Mouse (Mus musculus) midbrain, embryonic 10.5 days (tissue): ENCODE measurements at regions not wholly inside any gene's neighbourhood (a gene's known extent, or its start where the extent isn't known, plus 50 kb on each side); places are given as distances from the start of the nearest gene placed in this dataset.

Experiments
- DNase-seq: peaks from one replicate; pipeline ENCODE4 v3.0.0-alpha.2; 2017; ENCODE audit warnings: low spot score
- H3K27ac ChIP-seq: fragments of 300-500 bp; sonication (generic); replicated peaks from 2 replicates; pipeline ENCODE4 v1.5.1; 2016; ENCODE audit warnings: mild to moderate bottlenecking
- H3K27me3 ChIP-seq: fragments of 300-500 bp; sonication (generic); 2 replicates; pipeline ENCODE4 v1.6.1; 2016; ENCODE audit warnings: low read depth, mild to moderate bottlenecking; ENCODE audit not compliant: poor library complexity, severe bottlenecking
- H3K36me3 ChIP-seq: fragments of 300-500 bp; sonication (generic); 2 replicates; pipeline ENCODE4 v1.6.1; 2016; ENCODE audit warnings: mild to moderate bottlenecking, moderate library complexity
- H3K4me1 ChIP-seq: fragments of 300-500 bp; sonication (generic); 2 replicates; pipeline ENCODE4 v1.6.1; 2016
- H3K4me3 ChIP-seq: fragments of 300-500 bp; sonication (generic); 2 replicates; pipeline ENCODE4 v1.5.1; 2016; ENCODE audit warnings: mild to moderate bottlenecking, moderate library complexity
- H3K9me3 ChIP-seq: fragments of 300-500 bp; sonication (generic); replicated peaks from 2 replicates; pipeline ENCODE4 v1.6.1; 2016; ENCODE audit warnings: mild to moderate bottlenecking
- WGBS: fragments of 180-500 bp; shearing (Covaris S2); methylation state at CpG from one replicate; pipeline ENCODE4 v1.1.7; 2016; 5-methylcytosine and 5-hydroxymethylcytosine counted together

DNA sequence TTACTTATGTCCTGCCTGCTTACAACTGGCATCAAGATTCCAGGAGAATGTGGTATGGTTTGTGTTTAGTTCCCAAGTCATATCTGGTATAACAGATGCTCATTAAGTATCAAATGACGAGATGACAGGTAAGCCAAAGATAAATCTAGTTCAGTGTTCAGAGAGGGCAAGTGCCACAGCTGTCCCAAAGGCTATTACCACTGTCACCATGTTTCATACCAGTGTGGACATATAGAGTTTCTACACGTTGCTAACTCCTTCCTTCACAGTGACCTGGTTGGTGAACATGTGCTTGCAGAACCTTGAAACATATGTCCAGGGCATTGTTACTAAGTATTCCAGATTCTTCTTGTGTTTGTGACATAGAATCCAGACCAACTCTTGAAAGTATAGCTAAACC, 438.1 kb upstream of the Gm9747 start:
- WGBS = 88% methylated on average over 2 of the region's 2 CpGs
- H3K27ac ChIP-seq = no peak overlapping the region
- H3K9me3 ChIP-seq = no peaks in the 10 kb centered on the region
- H3K4me1 ChIP-seq = no peaks in the 10 kb centered on the region
- H3K4me3 ChIP-seq = no peak overlapping the region
- no peaks in the 10 kb centered on the region for H3K36me3 ChIP-seq
- DNase-seq = no peak
- H3K27me3 ChIP-seq = no peaks in the 10 kb centered on the region

DNA sequence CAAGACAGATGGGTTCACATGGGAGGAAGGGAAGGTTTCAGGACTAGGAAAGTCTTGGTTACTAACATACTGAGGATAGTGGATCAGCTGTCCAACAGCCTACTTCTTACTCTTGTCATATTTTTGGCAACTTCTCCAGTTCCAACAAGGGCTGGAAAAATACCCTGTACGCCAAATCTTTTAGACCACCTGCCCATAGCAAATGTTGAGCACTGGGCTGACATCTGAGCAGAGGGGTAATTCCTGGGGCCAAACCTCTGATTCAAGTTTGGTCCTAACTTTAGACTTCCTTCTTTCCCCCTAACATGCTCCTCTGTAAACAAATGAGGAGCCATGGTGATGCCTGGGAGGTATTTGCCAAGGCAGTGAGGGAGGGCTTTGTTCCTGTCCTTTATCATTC, 437.5 kb upstream of the Gm9747 start:
- Histone ChIP-seq H3K36me3 (no peaks in the 10 kb centered on the region), H3K9me3 (no peaks in the 10 kb centered on the region), H3K27me3 (no peaks in the 10 kb centered on the region), H3K4me1 (no peaks in the 10 kb centered on the region), H3K4me3 (no peak overlapping the region), H3K27ac (no peak overlapping the region)
- WGBS = 91% methylated on average over 1 of the region's 1 CpGs
- DNase-seq = no peak

DNA sequence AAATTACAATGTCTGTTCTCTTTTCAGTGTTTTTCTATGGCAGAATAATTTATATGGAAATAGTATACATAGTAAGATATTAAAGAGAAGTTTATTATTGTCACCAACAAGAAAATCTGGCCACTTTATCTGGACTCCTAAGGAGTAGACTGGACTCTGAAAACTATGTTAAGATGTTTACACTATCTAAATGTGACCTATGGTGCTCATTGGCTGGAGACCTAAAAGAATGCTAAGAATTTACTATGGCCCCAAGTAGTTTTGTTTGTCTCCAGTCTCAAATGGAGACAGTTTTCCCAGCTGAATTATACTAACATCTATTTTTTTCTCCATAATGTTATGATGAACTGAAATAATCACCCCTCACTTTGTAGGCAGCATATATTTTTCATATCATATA, 421.3 kb upstream of the Gm9747 start:
- H3K36me3 ChIP-seq = no peaks in the 10 kb centered on the region
- H3K9me3 ChIP-seq = no peaks in the 10 kb centered on the region
- no peak overlapping the region for H3K27ac ChIP-seq
- H3K4me1 ChIP-seq = no peaks in the 10 kb centered on the region
- DNase-seq = no peak
- no peak overlapping the region for H3K4me3 ChIP-seq
- H3K27me3 ChIP-seq = no peaks in the 10 kb centered on the region

DNA sequence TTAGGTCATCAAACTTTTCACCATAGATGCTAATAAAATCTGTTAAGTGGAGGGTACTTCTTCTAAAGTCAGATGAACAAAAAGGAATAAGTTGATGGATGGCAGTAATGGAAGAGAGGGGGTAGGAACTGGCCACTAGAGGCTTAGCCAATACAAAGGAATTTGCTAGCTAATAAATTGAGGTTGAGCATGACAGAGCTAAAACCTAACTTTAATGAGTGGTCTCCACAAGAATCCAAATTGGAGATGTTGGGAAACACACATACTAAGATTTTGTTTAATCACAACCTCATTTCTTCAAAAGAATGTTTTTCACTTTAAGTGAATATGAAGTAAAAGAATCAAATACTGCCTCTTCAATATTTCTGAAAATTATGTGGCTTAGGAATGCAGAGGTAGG, 414.0 kb upstream of the Gm9747 start:
- DNase-seq = no peak
- no peaks in the 10 kb centered on the region for H3K4me1 ChIP-seq
- H3K36me3 ChIP-seq = no peaks in the 10 kb centered on the region
- no peaks in the 10 kb centered on the region for H3K27me3 ChIP-seq
- no peaks in the 10 kb centered on the region for H3K9me3 ChIP-seq
- H3K4me3 ChIP-seq = no peak overlapping the region
- H3K27ac ChIP-seq = no peak overlapping the region

DNA sequence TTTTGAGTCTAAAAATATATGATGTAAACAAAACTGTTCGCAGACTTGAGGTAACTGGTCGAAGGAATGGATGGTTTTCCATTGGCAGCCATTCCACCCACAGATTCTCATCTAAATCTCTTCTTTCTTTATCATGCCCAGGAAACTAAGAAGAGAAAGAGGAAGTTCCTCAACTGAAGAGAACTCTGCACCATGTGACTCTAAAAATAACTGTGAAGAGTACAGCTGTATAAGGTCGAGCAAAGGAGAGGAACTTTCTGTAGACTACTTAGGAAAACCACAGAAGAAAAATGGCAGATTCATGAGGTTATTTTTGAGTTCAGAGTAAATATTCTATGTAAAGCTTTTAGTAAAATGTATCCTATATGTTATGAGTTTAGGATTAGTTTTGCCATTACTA, 390.9 kb upstream of the Gm9747 start:
- H3K4me3 ChIP-seq = no peak overlapping the region
- H3K27ac ChIP-seq = no peak overlapping the region
- no peaks in the 10 kb centered on the region for H3K4me1 ChIP-seq
- WGBS = 94% methylated on average over 3 of the region's 3 CpGs
- DNase-seq = no peak
- H3K27me3 ChIP-seq = no peaks in the 10 kb centered on the region
- H3K36me3 ChIP-seq = no peaks in the 10 kb centered on the region
- H3K9me3 ChIP-seq = no peaks in the 10 kb centered on the region

DNA sequence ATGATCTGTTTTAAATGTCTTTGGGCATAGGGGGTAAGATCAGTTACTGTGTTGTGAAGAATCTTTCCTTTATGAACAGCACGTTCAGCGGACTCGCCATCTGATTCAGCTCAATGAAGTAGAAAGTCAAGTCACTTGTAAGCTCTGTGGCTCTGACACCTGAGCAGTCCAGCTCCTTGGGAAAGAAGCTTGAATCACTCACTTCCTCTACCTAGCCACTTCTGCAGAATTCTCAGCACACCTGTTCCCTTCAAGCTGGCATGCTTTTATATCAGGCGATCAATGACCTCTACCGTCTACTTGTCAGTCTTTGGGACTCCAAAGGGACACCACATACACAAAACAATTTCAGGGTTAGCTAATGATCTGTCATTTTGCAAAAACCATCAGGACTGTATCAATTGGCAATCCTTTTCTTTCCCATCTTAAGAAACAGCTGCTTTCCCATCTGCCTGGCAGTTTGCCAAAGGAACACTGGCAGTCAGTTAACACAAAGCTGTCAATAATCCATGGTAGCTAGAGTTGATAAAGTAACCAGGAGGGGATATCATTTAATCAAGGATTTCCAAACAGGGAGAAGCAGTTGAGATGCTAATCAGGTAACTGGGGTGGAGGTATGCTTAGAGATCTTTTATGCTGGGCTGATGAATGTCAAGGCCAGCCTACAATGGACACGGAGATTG, 382.3 kb upstream of the Gm9747 start:
- no peak for DNase-seq
- H3K27me3 ChIP-seq = no peaks in the 10 kb centered on the region
- no peak overlapping the region for H3K27ac ChIP-seq
- 90% methylated on average over 6 of the region's 6 CpGs for WGBS
- H3K4me3 ChIP-seq = no peak overlapping the region
- no peaks in the 10 kb centered on the region for H3K36me3 ChIP-seq
- H3K4me1 ChIP-seq = peaks cover 5% of the 10 kb centered on the region; the same call in 1 of the 2 replicates
- no peaks in the 10 kb centered on the region for H3K9me3 ChIP-seq

DNA sequence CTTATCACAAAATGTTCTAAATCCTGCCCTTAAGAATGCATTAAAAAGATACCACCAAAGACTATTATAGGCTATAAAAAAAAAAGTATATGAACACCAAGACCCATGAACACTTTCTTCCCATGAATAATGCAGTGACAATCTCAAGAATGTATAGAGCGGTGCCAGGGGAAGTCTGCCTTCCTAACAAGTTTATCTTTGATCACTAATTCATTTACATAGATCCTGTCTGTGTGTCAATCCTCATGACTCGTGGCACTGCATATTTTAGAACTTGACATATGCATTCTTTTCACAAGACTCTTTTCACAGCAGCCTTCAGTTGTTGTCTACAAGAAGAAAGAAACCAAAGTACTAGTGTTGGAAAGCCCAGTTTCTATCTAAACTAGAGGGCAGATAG, 373.4 kb upstream of the Gm9747 start:
- DNase-seq = no peak
- H3K9me3 ChIP-seq = no peaks in the 10 kb centered on the region
- WGBS = 70% methylated on average over 2 of the region's 2 CpGs
- no peak overlapping the region for H3K4me3 ChIP-seq
- H3K36me3 ChIP-seq = no peaks in the 10 kb centered on the region
- H3K27ac ChIP-seq = no peak overlapping the region
- no peaks in the 10 kb centered on the region for H3K27me3 ChIP-seq
- H3K4me1 ChIP-seq = peaks cover 4% of the 10 kb centered on the region; the same call in 1 of the 2 replicates

DNA sequence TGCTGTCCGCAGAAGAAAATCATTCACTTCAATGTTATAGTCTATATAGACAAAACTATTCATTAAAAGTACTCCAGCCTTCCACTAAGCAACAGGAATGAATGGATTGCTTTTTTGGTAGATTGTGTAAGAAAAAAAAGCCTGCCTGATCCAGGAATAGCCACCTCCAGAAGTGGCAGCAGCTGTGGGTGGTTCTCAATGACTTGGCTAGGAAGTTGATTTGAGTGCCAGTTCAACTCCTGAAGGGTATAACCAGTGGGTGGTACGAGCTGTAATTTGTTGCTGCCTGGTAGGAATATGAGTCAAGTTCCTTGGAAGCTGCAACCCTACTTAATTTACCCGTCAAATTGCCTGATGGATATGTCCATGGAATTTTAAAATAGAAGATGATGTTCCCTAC, 368.3 kb upstream of the Gm9747 start:
- no peak for DNase-seq
- Histone ChIP-seq H3K4me1 (no peaks in the 10 kb centered on the region), H3K27me3 (no peaks in the 10 kb centered on the region), H3K27ac (no peak overlapping the region), H3K4me3 (no peak overlapping the region), H3K9me3 (no peaks in the 10 kb centered on the region), H3K36me3 (no peaks in the 10 kb centered on the region)
- 87% methylated on average over 3 of the region's 3 CpGs for WGBS

DNA sequence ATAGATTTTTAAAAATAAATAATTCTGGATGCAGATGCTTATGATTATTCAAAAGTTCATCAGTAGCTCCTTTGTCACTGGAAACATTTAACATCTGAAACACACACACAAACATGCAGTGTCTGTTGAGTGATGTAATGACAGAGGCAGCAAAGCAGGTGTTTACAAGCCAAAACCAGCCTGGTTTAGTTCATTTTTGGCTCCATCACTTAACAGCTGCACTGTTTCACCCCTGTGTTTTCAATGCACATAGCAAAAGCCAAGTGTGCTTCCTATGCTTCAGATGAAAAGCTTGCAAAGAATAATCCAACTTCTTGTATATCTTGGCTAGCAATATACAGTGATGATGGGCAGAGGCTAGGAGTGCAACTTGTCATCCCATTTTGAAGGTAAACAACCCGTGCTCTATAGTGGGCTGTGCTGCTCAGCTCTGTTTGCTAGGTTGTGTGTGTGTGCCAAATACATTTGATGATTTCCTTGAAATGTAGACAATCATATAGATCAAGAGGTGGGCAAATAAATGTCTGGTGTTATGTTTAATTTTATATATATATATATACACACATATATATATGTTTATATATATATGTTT, 345.9 kb upstream of the Gm9747 start:
- Histone ChIP-seq H3K27ac (no peak overlapping the region), H3K36me3 (no peaks in the 10 kb centered on the region), H3K27me3 (no peaks in the 10 kb centered on the region), H3K9me3 (no peaks in the 10 kb centered on the region), H3K4me3 (no peak overlapping the region), H3K4me1 (no peaks in the 10 kb centered on the region)
- no peak for DNase-seq
- 80% methylated on average over 1 of the region's 1 CpGs for WGBS

DNA sequence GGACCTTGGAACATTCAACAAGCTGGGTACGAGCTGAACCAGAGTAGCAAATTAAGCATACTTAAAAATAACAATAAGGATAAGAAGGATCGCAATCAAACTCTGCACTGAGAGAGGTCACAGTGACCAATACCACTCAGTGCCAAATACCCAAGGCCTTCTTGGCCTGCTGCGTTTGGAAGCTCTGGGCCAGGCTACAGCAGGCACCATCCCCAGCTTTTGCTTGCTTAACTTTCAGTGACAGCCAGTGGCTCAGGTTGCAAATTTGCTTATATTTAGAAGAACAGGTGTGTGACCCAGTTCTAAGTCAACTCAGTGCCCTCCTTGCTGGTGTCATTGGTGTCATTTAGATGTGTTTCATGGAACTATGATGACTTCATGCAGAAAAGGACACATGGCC, 335.7 kb upstream of the Gm9747 start:
- no peaks in the 10 kb centered on the region for H3K4me1 ChIP-seq
- no peak overlapping the region for H3K4me3 ChIP-seq
- H3K36me3 ChIP-seq = no peaks in the 10 kb centered on the region
- H3K9me3 ChIP-seq = no peaks in the 10 kb centered on the region
- WGBS = 87% methylated on average over 3 of the region's 3 CpGs
- DNase-seq = no peak
- no peaks in the 10 kb centered on the region for H3K27me3 ChIP-seq
- H3K27ac ChIP-seq = no peak overlapping the region

DNA sequence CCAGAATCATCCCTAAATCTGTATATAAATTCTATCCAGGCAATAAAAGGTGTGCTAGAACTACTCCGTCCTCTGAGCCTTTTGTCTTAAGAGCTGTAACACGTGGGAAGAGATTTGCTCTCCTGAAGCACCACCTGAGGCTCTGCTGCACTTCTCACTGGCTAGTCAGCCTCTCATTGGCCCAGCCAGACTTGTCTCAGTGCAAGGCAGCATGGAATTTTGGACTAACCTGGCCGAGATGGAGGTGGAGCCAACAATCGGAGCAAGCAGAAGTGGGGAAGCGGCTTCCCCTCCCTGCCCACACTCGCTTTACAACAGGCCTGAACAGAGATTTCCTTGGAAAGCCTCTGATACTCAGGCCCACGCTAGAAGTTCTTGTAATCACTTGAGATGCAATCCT, 332.1 kb upstream of the Gm9747 start:
- H3K4me1 ChIP-seq = no peaks in the 10 kb centered on the region
- no peaks in the 10 kb centered on the region for H3K27me3 ChIP-seq
- H3K9me3 ChIP-seq = no peaks in the 10 kb centered on the region
- H3K36me3 ChIP-seq = no peaks in the 10 kb centered on the region
- WGBS = 78% methylated on average over 7 of the region's 7 CpGs
- no peak overlapping the region for H3K4me3 ChIP-seq
- no peak for DNase-seq
- H3K27ac ChIP-seq = no peak overlapping the region

DNA sequence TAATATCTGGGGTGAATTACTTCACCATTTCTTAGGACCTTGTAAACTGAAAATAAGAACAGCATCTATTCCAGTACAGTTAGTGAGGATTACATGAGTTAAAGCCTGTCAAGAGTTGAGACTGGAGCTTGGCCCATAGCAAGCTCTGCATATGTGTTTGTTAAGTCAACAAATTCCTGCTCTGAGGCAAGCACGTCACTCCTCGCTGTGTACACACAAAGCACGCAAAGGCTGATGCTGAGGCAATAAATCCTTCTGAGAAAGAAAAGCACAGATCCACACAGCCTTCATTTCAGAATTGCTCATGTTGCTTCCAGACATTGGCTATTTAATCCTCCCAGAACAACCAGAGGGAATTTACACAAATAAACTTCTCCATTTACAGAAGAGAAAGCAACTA, 328.9 kb upstream of the Gm9747 start:
- 82% methylated on average over 3 of the region's 3 CpGs for WGBS
- Histone ChIP-seq H3K4me3 (no peak overlapping the region), H3K9me3 (no peaks in the 10 kb centered on the region), H3K36me3 (no peaks in the 10 kb centered on the region), H3K4me1 (no peaks in the 10 kb centered on the region), H3K27ac (no peak overlapping the region), H3K27me3 (no peaks in the 10 kb centered on the region)
- DNase-seq = no peak

DNA sequence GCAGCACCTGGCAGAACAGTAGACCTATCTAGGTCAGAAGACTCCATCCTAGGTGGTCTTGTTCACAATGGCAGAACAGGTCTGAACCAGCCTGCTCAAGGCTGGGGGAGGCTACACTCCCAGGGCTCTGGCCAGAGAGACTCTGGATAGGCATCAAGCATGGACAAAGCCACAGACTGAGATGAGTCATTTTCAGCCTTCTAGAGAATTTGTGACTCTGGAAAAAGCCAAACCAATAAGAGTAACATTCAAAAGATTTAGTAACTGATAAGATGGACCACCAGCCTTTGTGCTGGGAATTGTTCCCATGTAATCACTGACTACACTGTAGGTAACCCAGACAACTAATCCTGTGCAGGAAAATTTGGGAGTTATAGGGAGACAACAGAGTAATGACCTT, 320.3 kb upstream of the Gm9747 start:
- no peaks in the 10 kb centered on the region for H3K4me1 ChIP-seq
- H3K27ac ChIP-seq = no peak overlapping the region
- no peaks in the 10 kb centered on the region for H3K9me3 ChIP-seq
- DNase-seq = no peak
- no peak overlapping the region for H3K4me3 ChIP-seq
- H3K27me3 ChIP-seq = no peaks in the 10 kb centered on the region
- H3K36me3 ChIP-seq = no peaks in the 10 kb centered on the region

DNA sequence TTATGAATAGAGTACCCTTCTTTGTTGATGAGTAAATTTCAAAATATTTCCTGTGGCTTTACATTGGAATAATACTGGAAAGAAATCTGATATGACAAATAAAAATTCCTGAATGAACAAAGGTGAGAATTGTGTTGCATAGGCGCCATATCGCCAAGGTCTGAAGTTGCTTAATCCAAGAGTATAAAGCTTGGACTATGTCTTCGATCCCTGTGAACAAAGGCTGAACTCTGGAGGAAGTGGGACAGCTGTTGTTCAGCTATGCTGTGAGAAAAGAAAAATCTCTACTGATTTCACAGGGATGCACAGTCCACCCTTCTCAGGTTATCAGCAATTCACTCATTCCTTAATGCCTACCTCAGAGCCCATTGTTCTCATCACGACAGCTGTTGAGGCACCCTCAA, 319.3 kb upstream of the Gm9747 start:
- Histone ChIP-seq H3K4me3 (no peak overlapping the region), H3K27ac (no peak overlapping the region), H3K9me3 (no peaks in the 10 kb centered on the region), H3K36me3 (no peaks in the 10 kb centered on the region), H3K4me1 (no peaks in the 10 kb centered on the region), H3K27me3 (no peaks in the 10 kb centered on the region)
- WGBS = 93% methylated on average over 4 of the region's 4 CpGs
- no peak for DNase-seq
